Mouse (Mus musculus): ENCODE measurements at regions not wholly inside any gene's neighbourhood (a gene's known extent, or its start where the extent isn't known, plus 50 kb on each side); places are given as distances from the start of the nearest gene placed in this dataset.
"Not testable (repeated sequence)": the region's sequence is repeated elsewhere in the genome, so short reads cannot be mapped to it uniquely, and the experiment has no call there.

DNA sequence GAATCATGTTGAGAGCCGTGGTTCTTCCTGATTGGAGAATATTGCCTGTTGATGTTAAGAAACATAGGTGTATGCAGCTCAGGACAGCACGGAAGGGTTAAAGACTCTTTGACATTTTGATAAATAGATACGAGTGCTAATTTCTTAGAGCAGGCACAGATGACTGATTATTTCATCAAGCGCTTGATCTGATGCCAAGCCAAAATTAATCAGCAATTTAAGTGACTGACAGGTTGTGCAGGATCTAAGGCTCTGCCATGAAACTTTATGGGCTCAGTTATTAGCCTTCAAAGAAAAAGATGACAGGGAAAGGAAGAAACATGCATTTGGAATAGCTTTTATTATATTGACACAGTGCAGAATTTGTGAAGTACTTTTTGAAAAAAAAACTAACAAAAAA is 157.2 kb upstream of the Gje1 start:
- DNase-seq (ENCODE audit: low spot score) = no peak

DNA sequence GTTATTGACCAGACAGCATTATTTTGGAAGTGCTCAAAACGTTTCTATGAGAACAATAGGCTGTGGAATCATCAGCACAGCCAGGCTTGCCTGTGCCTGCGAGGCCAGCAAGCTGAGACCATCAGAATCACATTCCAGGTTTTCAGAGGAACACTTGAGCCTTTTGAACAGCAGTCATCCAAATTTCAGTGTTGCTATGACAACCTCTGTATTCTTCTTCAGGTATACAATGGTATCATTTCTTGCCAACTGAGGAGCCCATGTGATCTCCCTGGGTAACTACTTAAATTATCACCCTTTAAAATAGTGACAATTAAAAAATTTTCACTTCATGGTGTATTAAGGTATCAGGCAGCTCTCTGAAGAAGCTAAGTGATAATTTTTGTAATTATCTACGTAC is 143.2 kb upstream of the Gje1 start:
- DNase-seq (ENCODE audit: low spot score) = no peak

DNA sequence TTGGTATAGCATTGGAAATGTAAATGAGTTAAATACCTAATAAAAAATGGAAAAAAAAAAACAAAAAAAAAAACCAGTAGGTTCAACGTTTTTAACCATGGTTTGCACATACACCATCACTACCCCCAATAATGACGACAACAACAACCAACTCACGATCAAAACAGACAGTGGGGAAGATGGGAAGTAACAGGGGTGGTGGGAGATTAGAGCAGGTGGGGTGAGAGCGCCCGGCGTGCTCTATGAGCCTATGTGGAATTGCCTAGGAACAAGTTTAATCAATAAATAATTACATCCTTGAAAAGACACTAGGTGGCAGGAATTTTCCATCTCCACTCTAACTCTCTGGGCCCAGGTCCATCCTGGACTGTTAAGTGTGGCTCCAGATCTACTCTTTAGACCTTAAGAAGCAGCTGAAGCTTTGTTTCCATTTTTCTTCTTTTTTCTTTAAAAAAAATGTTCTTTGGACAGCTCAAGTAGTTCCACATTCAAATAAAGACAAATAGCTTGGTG is 142.2 kb upstream of the Gje1 start:
- DNase-seq (ENCODE audit: low spot score) = peak; percentile 18

DNA sequence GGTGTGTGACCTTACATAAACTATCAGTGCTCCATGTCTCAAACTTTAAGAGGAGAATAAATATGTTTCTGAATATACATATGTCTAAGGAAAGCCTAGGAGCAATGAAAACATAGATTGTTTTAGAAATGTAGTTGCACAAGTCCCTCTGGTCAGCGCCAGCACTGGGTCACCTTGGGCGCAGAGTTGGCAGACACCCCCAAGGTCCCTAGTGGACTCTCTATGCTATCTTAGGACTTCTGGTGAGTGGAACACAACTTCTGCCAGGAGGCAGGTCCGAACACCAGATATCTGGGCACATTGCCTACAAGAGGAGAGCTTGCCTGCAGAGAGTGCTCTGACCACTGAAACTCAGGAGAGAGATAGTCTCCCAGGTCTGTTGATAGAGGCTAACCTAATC is 128.6 kb upstream of the Gje1 start:
- not testable (repeated sequence) for DNase-seq (ENCODE audit: low spot score)

DNA sequence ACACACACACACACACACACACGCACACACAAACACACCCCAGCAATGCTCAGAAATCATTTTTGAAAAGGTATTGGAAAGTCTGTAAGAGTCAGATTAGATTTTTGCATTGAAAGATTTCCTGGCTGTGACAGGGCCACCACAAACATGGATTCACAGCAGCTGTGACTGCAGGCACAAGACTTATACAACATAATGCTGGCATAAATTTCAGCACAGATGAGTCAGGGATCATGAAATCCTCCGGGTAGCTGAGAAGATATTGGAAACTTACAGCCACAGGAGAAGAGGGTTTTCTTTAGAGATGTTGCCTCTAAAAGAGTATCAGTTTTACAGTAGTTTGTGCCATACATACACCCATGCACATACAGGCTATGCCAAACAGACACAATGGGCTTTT is 127.0 kb upstream of the Gje1 start:
- no peak for DNase-seq (ENCODE audit: low spot score)

Data from adipocyte (in vitro differentiated cells).